In the genomic region with DNA sequence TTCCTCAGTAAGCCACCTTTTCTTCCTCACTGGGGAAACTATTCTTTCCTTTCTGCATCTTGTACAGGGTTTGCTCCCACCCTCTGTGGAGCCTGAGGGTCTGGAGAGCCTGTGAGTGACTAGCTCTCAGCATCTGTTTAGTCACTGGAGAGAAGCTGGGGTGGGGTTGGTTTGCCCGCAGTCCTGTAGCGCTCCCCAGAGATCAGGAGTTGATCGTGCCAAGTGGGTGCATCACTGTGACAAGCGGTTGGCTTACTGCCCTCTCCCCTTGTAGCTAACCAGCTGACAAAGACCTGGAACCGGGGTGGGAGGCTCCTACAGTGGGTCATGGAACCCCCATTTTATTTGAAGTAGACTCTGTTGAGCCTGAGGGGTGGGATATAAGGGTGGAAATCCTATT, we compare ENCODE assay signal across 20 mouse cellular contexts. TPM values are rescaled to one million over a fixed set of nuclear protein-coding genes. Genes with fewer than 3 reads are reported as not detected.
DNase-seq lines count a peak whose midpoint lies in the region; ATAC-seq and TF ChIP-seq lines count a peak whose summit lies in the region.
"Had no signal": no experiment of that assay in that cellular context is flagged by ENCODE, and none has a peak within 500 bp of the region (broad histone marks: within the 10 kb centered on the region; RNA-seq: fewer than 3 reads in every experiment).

No protein-coding gene starts in this region.

- H3K27me3 ChIP-seq in embryonic facial prominence, embryonic 14.5 days (replicated peaks; ENCODE audit: control insufficient read depth, insufficient read depth, low read length), result no peaks in the 10 kb centered on the region
- no peaks in the 10 kb centered on the region for H3K27me3 ChIP-seq in embryonic facial prominence, embryonic 10.5 days (replicated peaks; ENCODE audit: low read depth, poor library complexity, severe bottlenecking)
- no peaks in the 10 kb centered on the region for H3K27me3 ChIP-seq in hindbrain, embryonic 15.5 days
- H3K27me3 ChIP-seq in hindbrain, embryonic 10.5 days (ENCODE audit: insufficient read depth, poor library complexity, severe bottlenecking), result no peaks in the 10 kb centered on the region
- no peaks in the 10 kb centered on the region for H3K27me3 ChIP-seq in midbrain, postnatal 0 days (ENCODE audit: insufficient read depth, low read length)
- H3K27me3 ChIP-seq in midbrain, embryonic 10.5 days (ENCODE audit: low read depth, poor library complexity, severe bottlenecking), result no peaks in the 10 kb centered on the region
- H3K27me3 ChIP-seq: embryonic facial prominence, embryonic 13.5 days had no signal

- no peak overlapping the region for H3K27ac ChIP-seq in embryonic facial prominence, embryonic 14.5 days (replicated peaks; ENCODE audit: low read depth, low read length)
- no peak overlapping the region; the same call in 1 of the 2 replicates for H3K27ac ChIP-seq in embryonic facial prominence, embryonic 10.5 days (replicated peaks)
- H3K27ac ChIP-seq in hindbrain, embryonic 15.5 days (replicated peaks), result 0 out of 2 replicates have a peak overlapping the region, but pooled peaks have one; percentile 18
- no peak overlapping the region for H3K27ac ChIP-seq in hindbrain, embryonic 10.5 days
- no peak overlapping the region for H3K27ac ChIP-seq in midbrain, postnatal 0 days (ENCODE audit: low read depth, low read length)
- H3K27ac ChIP-seq in midbrain, embryonic 10.5 days (replicated peaks), result no peak overlapping the region; the same call in 1 of the 2 replicates
- H3K27ac ChIP-seq in olfactory bulb, adult 2 months (ENCODE audit: insufficient read depth, low read depth, low read length), result peak overlapping the region; percentile 16
- H3K27ac ChIP-seq: embryonic facial prominence, embryonic 13.5 days; heart, embryonic 10.5 days; kidney, postnatal 0 days had no signal

- no peak for TF ChIP-seq POLR2A in olfactory bulb, adult 2 months (IDR thresholded peaks at IDR 0.05; ENCODE audit: insufficient read depth, low read depth, low read length)

- H3K4me3 ChIP-seq in embryonic facial prominence, embryonic 14.5 days (ENCODE audit: low read depth, low read length), result no peak overlapping the region
- H3K4me3 ChIP-seq in embryonic facial prominence, embryonic 10.5 days, result no peak overlapping the region
- H3K4me3 ChIP-seq in hindbrain, embryonic 15.5 days, result no peak overlapping the region
- H3K4me3 ChIP-seq in hindbrain, embryonic 10.5 days, result no peak overlapping the region
- H3K4me3 ChIP-seq in midbrain, postnatal 0 days (ENCODE audit: low read depth, low read length), result no peak overlapping the region
- no peak overlapping the region for H3K4me3 ChIP-seq in midbrain, embryonic 10.5 days
- H3K4me3 ChIP-seq in olfactory bulb, adult 2 months (ENCODE audit: insufficient read depth, low read depth, low read length), result no peak overlapping the region
- H3K4me3 ChIP-seq: embryonic facial prominence, embryonic 13.5 days; heart, embryonic 10.5 days had no signal

- no peaks in the 10 kb centered on the region for H3K9me3 ChIP-seq in embryonic facial prominence, embryonic 14.5 days (ENCODE audit: control insufficient read depth, low read length)
- no peaks in the 10 kb centered on the region for H3K9me3 ChIP-seq in embryonic facial prominence, embryonic 10.5 days
- no peaks in the 10 kb centered on the region for H3K9me3 ChIP-seq in hindbrain, embryonic 15.5 days
- H3K9me3 ChIP-seq in hindbrain, embryonic 10.5 days, result no peaks in the 10 kb centered on the region
- no peaks in the 10 kb centered on the region for H3K9me3 ChIP-seq in midbrain, postnatal 0 days (ENCODE audit: low read length)
- H3K9me3 ChIP-seq in midbrain, embryonic 10.5 days (replicated peaks), result no peaks in the 10 kb centered on the region
- H3K9me3 ChIP-seq: embryonic facial prominence, embryonic 13.5 days; G1E; heart, embryonic 10.5 days had no signal

- no peak overlapping the region for H3K4me2 ChIP-seq in embryonic facial prominence, embryonic 14.5 days (ENCODE audit: low read depth, low read length)
- H3K4me2 ChIP-seq in hindbrain, embryonic 15.5 days, result no peak overlapping the region
- H3K4me2 ChIP-seq in midbrain, postnatal 0 days (ENCODE audit: low read depth, low read length, poor library complexity, severe bottlenecking), result no peak overlapping the region
- H3K4me2 ChIP-seq: embryonic facial prominence, embryonic 13.5 days had no signal

- H3K9ac ChIP-seq in embryonic facial prominence, embryonic 14.5 days (ENCODE audit: low read depth, low read length), result no peak overlapping the region
- H3K9ac ChIP-seq in hindbrain, embryonic 15.5 days, result no peak overlapping the region
- H3K9ac ChIP-seq in midbrain, postnatal 0 days (replicated peaks; ENCODE audit: low read length, poor library complexity, severe bottlenecking), result no peak overlapping the region
- H3K9ac ChIP-seq: embryonic facial prominence, embryonic 13.5 days had no signal

- H3K36me3 ChIP-seq in embryonic facial prominence, embryonic 14.5 days (ENCODE audit: control insufficient read depth, insufficient read depth, low read length), result peaks cover 6% of the 10 kb centered on the region; the same call in 1 of the 2 replicates
- H3K36me3 ChIP-seq in embryonic facial prominence, embryonic 10.5 days (replicated peaks), result no peaks in the 10 kb centered on the region
- H3K36me3 ChIP-seq in hindbrain, embryonic 15.5 days, result no peaks in the 10 kb centered on the region
- no peaks in the 10 kb centered on the region for H3K36me3 ChIP-seq in hindbrain, embryonic 10.5 days
- H3K36me3 ChIP-seq in midbrain, postnatal 0 days (ENCODE audit: insufficient read depth, low read length), result peaks cover 2% of the 10 kb centered on the region
- no peaks in the 10 kb centered on the region for H3K36me3 ChIP-seq in midbrain, embryonic 10.5 days

- no peak; the same call in 1 of the 2 replicates for ATAC-seq in embryonic facial prominence, embryonic 14.5 days (ENCODE audit: low read depth)
- ATAC-seq in hindbrain, embryonic 15.5 days (ENCODE audit: low FRiP score, low read depth), result peak; percentile 55
- ATAC-seq in midbrain, postnatal 0 days (ENCODE audit: low FRiP score), result peak; percentile 25; the same call in 1 of the 2 replicates
- ATAC-seq: lung, postnatal 0 days had no signal

- no peak for TF ChIP-seq CTCF in midbrain, postnatal 0 days (IDR thresholded peaks at IDR 0.05)
- no peak for TF ChIP-seq CTCF in olfactory bulb, adult 2 months (IDR thresholded peaks at IDR 0.05; ENCODE audit: insufficient read depth, low read depth, low read length)

- peak; percentile 22 for DNase-seq in embryonic facial prominence, embryonic 14.5 days (ENCODE audit: low spot score)
- no peak for DNase-seq in embryonic facial prominence, embryonic 10.5 days (ENCODE audit: low spot score)
- no peak for DNase-seq in hindbrain, embryonic 10.5 days (ENCODE audit: low spot score)
- peak; percentile 58 for DNase-seq in midbrain, postnatal 0 days (ENCODE audit: low spot score)
- no peak for DNase-seq in midbrain, embryonic 10.5 days (ENCODE audit: low spot score)
- no peak for DNase-seq in adrenal gland, postnatal 10 days
- DNase-seq: cerebellum, adult 8-10 months; heart, postnatal 10 days; kidney, adult 18-20 months; layer of hippocampus, postnatal 36 days; liver had no signal

- no peaks in the 10 kb centered on the region for H3K4me1 ChIP-seq in embryonic facial prominence, embryonic 14.5 days (ENCODE audit: control insufficient read depth, insufficient read depth, low read length)
- H3K4me1 ChIP-seq in embryonic facial prominence, embryonic 10.5 days, result peaks cover 23% of the 10 kb centered on the region
- peaks cover 14% of the 10 kb centered on the region for H3K4me1 ChIP-seq in hindbrain, embryonic 15.5 days (replicated peaks)
- H3K4me1 ChIP-seq in hindbrain, embryonic 10.5 days (replicated peaks), result peaks cover 27% of the 10 kb centered on the region
- peaks cover 9% of the 10 kb centered on the region for H3K4me1 ChIP-seq in midbrain, postnatal 0 days (ENCODE audit: insufficient read depth, low read length)
- H3K4me1 ChIP-seq in midbrain, embryonic 10.5 days, result peaks cover 16% of the 10 kb centered on the region; the same call in 1 of the 2 replicates
- H3K4me1 ChIP-seq in olfactory bulb, adult 2 months (ENCODE audit: control insufficient read depth, insufficient read depth, low read length), result peaks cover 9% of the 10 kb centered on the region

- WGBS in embryonic facial prominence, embryonic 14.5 days, result 78% methylated on average over 5 of the region's 5 CpGs
- WGBS in embryonic facial prominence, embryonic 10.5 days, result 90% methylated on average over 5 of the region's 5 CpGs
- WGBS in hindbrain, embryonic 15.5 days, result 44% methylated on average over 5 of the region's 5 CpGs
- WGBS in hindbrain, embryonic 10.5 days, result 84% methylated on average over 5 of the region's 5 CpGs
- 41% methylated on average over 5 of the region's 5 CpGs for WGBS in midbrain, postnatal 0 days
- 88% methylated on average over 5 of the region's 5 CpGs for WGBS in midbrain, embryonic 10.5 days
- WGBS in olfactory bulb, adult 2 months, result 51% methylated on average over 5 of the region's 5 CpGs

RNA-seq across cellular contexts. Expression of gene Haao, which starts 27.1 kb away (rescaled TPM):
- polyA plus RNA-seq in embryonic facial prominence, embryonic 14.5 days (2014; fragmentation: Nextera tagmentation; extraction: Ambion mirVana), result 0.37 and 0.92 TPM in 2 replicates
- not detected in 2 replicates for polyA plus RNA-seq in embryonic facial prominence, embryonic 10.5 days (2016; fragmentation: Nextera tagmentation; extraction: Ambion mirVana)
- polyA plus RNA-seq in hindbrain, embryonic 15.5 days (2015; fragmentation: Nextera tagmentation; extraction: Ambion mirVana), result 0.10 and 0.29 TPM in 2 replicates
- polyA plus RNA-seq in hindbrain, embryonic 10.5 days (2016; fragmentation: Nextera tagmentation; extraction: Ambion mirVana), result 0.41 and 0.54 TPM in 2 replicates
- not detected in 2 replicates for total RNA-seq in midbrain, postnatal 0 days (2014; rRNA removed)
- polyA plus RNA-seq in midbrain, postnatal 0 days (2015; fragmentation: Nextera tagmentation; extraction: Ambion mirVana), result 0.23 and 0.56 TPM in 2 replicates
- 0.11 and 0.27 TPM in 2 replicates for polyA plus RNA-seq in midbrain, embryonic 10.5 days (2016; fragmentation: Nextera tagmentation; extraction: Ambion mirVana)
- not detected in 2 replicates for polyA plus RNA-seq in olfactory bulb, adult 2 months (2012; ENCODE audit: insufficient read depth, insufficient read length, low replicate concordance, missing spikeins)
- total RNA-seq in adrenal gland, postnatal 10 days (2021), result 10 to 100 TPM; 12.6 to 27.1 TPM
- total RNA-seq: heart, postnatal 10 days; layer of hippocampus, postnatal 36 days; left cerebral cortex, postnatal 25 days had no signal
- polyA plus RNA-seq: neural tube, embryonic 11.5 days had no signal

Comparison
In these comparisons a context has a peak if more than half of its experiments do, and no peak if none do; other contexts are left out.
1. DNase-seq: peak in embryonic facial prominence, embryonic 14.5 days (single experiment) and midbrain, postnatal 0 days (single experiment); none in embryonic facial prominence, embryonic 10.5 days (single experiment), hindbrain, embryonic 10.5 days (single experiment), midbrain, embryonic 10.5 days (single experiment) and adrenal gland, postnatal 10 days (single experiment).
2. H3K27ac ChIP-seq: peak in hindbrain, embryonic 15.5 days (single experiment) and olfactory bulb, adult 2 months (single experiment); none in embryonic facial prominence, embryonic 14.5 days (single experiment), embryonic facial prominence, embryonic 10.5 days (single experiment), hindbrain, embryonic 10.5 days (single experiment), midbrain, postnatal 0 days (single experiment) and midbrain, embryonic 10.5 days (single experiment).